Mouse (Mus musculus) liver, embryonic 14.5 days (tissue): ENCODE results near the gene Fcer1g. TPM values are rescaled to one million over a fixed set of nuclear protein-coding genes. Genes with fewer than 3 reads are reported as not detected.

Source experiments
- ATAC-seq: fragments of 200-750 bp; cut with Nextera tagmentation; 2 replicates; pipeline ENCODE4 v1.8.0; 2017; ENCODE audit warnings: moderate number of reproducible peaks, mild to moderate bottlenecking, moderate library complexity; ENCODE audit not compliant: insufficient read depth
- DNase-seq, 3 experiments: peaks; one replicate each; pipeline ENCODE4 v3.0.0-alpha.2; 2012 to 2013; ENCODE audit warnings: low read depth in 3 of 3, low spot score in 3 of 3
- H3K27ac ChIP-seq: fragments of 300-500 bp; sonication (generic); 2 replicates; pipeline ENCODE4 v1.5.1; 2014; ENCODE audit warnings: moderate library complexity, mild to moderate bottlenecking, control low read depth, inconsistent platforms
- H3K27me3 ChIP-seq: fragments of 300-500 bp; sonication (generic); 2 replicates; pipeline ENCODE4 v1.6.1; 2014; ENCODE audit warnings: mild to moderate bottlenecking, low read length, moderate library complexity; ENCODE audit not compliant: control insufficient read depth, insufficient read depth
- H3K36me3 ChIP-seq: fragments of 300-500 bp; sonication (generic); replicated peaks from 2 replicates; pipeline ENCODE4 v1.6.1; 2014; ENCODE audit warnings: low read depth; ENCODE audit not compliant: control insufficient read depth, insufficient read depth
- H3K4me1 ChIP-seq, 2 experiments: fragments of 200-500 bp in 1 of 2; fragments of 300-500 bp in 1 of 2; sonication (generic) in 1 of 2; replicated peaks; 2 replicates each; pipeline ENCODE4 v1.6.1; 2012 to 2014; ENCODE audit warnings: antibody characterized with exemption in 1 of 2, inconsistent platforms in 1 of 2, low read length in 1 of 2; ENCODE audit not compliant: control insufficient read depth in 2 of 2, insufficient read depth in 2 of 2
- H3K4me2 ChIP-seq: fragments of 300-500 bp; sonication (generic); 2 replicates; pipeline ENCODE4 v1.6.1; 2014; ENCODE audit warnings: low read depth, mild to moderate bottlenecking, control low read depth, moderate library complexity
- H3K4me3 ChIP-seq, 2 experiments: fragments of 200-500 bp in 1 of 2; fragments of 300-500 bp in 1 of 2; sonication (generic) in 1 of 2; 2 replicates each; pipeline ENCODE4 v1.5.1; 2012 to 2014; ENCODE audit warnings: low read depth in 2 of 2, low read length in 2 of 2, mild to moderate bottlenecking in 2 of 2, control low read depth in 1 of 2, inconsistent platforms in 1 of 2, moderate library complexity in 1 of 2; ENCODE audit not compliant: insufficient read depth in 1 of 2
- H3K9ac ChIP-seq: fragments of 300-500 bp; sonication (generic); replicated peaks from 2 replicates; pipeline ENCODE4 v1.6.1; 2014; ENCODE audit warnings: mild to moderate bottlenecking, control low read depth, moderate library complexity
- H3K9me3 ChIP-seq: fragments of 300-500 bp; sonication (generic); 2 replicates; pipeline ENCODE4 v1.6.1; 2016; ENCODE audit warnings: low read length, mixed read lengths; ENCODE audit not compliant: control insufficient read depth
- CTCF ChIP-seq: IDR thresholded peaks from 2 replicates; pipeline ENCODE4 v1.5.1; 2016; ENCODE audit warnings: antibody characterized with exemption, low read depth, control low read depth
- EP300 ChIP-seq: IDR thresholded peaks from 2 replicates; pipeline ENCODE4 v1.6.1; 2016; ENCODE audit warnings: antibody characterized with exemption, low read depth
- whole genome bisulfite sequencing: fragments of 180-500 bp; shearing (Covaris S2); extraction: QIAGEN DNeasy Blood & Tissue Kit; methylation state at CpG from one replicate; pipeline ENCODE4 v1.1.7; 2014; ENCODE audit not compliant: insufficient replicate concordance; 5-methylcytosine and 5-hydroxymethylcytosine counted together
- polyA plus RNA-seq, 2 experiments: library from polyadenylated mRNA; depleted of rRNA in 1 of 2; stranded (reverse) in 1 of 2; unstranded in 1 of 2; fragments of >200 nt; fragmentation: Nextera tagmentation in 1 of 2; extraction: Ambion mirVana in 1 of 2; gene quantifications; 2 replicates each; pipeline versions ENCODE4 v1.2.1 to v1.2.3; 2012 to 2014

The Fcer1g gene
- polyA plus RNA-seq, 2 experiments: 50.1 to 104 TPM

DNA sequence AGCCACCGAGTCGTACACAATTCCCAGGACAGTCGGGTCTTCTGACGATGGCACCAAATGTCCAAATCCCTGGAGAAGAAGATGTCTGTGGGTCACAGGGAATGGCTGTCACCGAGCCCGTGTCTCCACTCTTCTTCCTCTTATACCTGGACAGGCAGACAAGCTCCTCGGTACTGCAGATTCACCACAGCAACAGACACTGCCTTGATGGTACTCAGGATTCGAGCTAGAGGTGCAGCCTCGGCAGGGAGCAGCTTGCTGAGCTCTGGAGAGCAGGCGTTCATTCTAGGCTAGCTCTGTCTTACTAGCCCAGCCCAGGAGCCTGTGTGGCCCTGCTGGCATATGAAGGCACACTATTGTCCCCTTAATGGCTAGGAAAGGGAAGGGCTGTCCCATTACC is 43.6 kb upstream of the Fcer1g start:
- H3K4me1 ChIP-seq: peaks cover 8 to 11% of the 10 kb centered on the region in 2 experiments; a peak in 3 of 4 replicates
- ATAC-seq: no peak
- H3K4me3 ChIP-seq: peak overlapping the region; percentile 66 to 93; a peak in 3 of 4 replicates
- H3K27me3 ChIP-seq: no peaks in the 10 kb centered on the region
- WGBS: 87% methylated on average over 10 of the region's 10 CpGs
- H3K9ac ChIP-seq: peak overlapping the region; percentile 34
- H3K4me2 ChIP-seq: peak overlapping the region; percentile 95
- H3K36me3 ChIP-seq: peaks cover 70% of the 10 kb centered on the region
- TF ChIP-seq EP300: no peak
- TF ChIP-seq CTCF: no peak
- DNase-seq: no peak
- no peaks in the 10 kb centered on the region for H3K9me3 ChIP-seq
- peak overlapping the region; percentile 10; the same call in 1 of the 2 replicates for H3K27ac ChIP-seq

DNA sequence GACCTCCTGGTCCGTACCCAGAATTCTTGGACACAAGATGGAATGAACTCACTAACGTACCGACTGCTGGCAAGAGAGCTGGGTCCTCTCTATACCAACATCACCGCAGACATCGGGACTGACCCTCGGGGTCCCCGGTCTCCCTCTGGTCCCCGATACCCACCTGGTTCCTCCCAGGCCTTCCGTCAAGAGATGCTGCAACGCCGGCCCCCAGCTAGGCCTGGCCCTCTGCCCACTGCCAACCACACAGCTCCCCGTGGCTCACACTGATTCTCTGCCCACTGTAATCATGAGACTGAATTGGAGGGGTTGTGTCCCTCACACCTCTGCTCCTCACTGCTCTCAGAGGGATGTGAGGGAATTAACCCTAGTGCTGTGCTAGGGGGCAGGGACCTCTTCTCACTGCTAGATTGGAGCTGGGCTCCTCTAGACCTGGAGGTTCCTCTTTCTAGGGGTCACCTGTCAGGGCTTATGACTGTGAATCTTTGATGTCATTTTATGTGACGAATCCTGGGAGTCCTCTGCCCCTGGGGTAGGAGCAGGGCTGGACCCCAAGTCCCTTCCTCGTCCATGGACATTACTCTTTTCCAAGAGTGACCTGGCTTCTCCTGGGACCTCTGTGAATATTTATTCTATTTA is 42.1 kb upstream of the Fcer1g start:
- no peak; the same call in 1 of the 2 replicates for TF ChIP-seq CTCF
- no peak for TF ChIP-seq EP300
- Histone ChIP-seq H3K4me3 (no peak overlapping the region), H3K4me1 (peaks cover 11 to 15% of the 10 kb centered on the region in 2 experiments), H3K9me3 (no peaks in the 10 kb centered on the region), H3K4me2 (no peak overlapping the region), H3K36me3 (peaks cover 76% of the 10 kb centered on the region), H3K27me3 (no peaks in the 10 kb centered on the region), H3K9ac (no peak overlapping the region), H3K27ac (no peak overlapping the region)
- ATAC-seq: no peak
- WGBS: 90% methylated on average over 14 of the region's 14 CpGs
- DNase-seq: no peak

- no peak overlapping the region; the same call in 1 of the 2 replicates for H3K27ac ChIP-seq
- H3K9me3 ChIP-seq: no peaks in the 10 kb centered on the region
- H3K4me3 ChIP-seq: no peak overlapping the region
- peaks cover 16 to 18% of the 10 kb centered on the region in 2 experiments for H3K4me1 ChIP-seq
- no peak for TF ChIP-seq EP300
- no peak for TF ChIP-seq CTCF
- no peak for DNase-seq
- ATAC-seq: no peak
- no peak overlapping the region for H3K9ac ChIP-seq
- H3K36me3 ChIP-seq: peaks cover 76% of the 10 kb centered on the region
- WGBS: 87% methylated on average over 11 of the region's 11 CpGs
- H3K27me3 ChIP-seq: no peaks in the 10 kb centered on the region
- no peak overlapping the region for H3K4me2 ChIP-seq
These were observed 41.1 kb upstream of the Fcer1g start for GRCm38 (mm10) chr1:171275144-171275734.

DNA sequence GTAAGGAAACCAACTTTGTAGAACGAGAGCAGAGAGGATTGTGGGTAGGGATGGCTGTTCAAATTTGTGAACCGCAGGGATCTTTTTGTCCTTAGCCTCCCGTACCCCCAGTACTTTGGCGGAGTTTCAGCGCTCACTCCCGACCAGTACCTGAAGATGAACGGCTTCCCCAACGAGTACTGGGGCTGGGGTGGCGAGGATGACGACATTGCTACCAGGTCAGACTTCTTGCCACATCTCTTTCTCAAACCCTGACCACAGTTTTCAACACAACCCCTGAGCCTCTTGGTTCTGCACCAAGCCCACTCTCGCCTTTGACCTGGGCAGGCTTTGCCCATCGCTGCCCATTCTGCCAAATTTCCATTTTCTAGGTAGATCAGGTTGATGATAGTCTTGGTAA is 40.0 kb upstream of the Fcer1g start:
- no peak for TF ChIP-seq CTCF
- 0 out of 2 replicates have a peak, but pooled peaks have one; percentile 2 for TF ChIP-seq EP300
- no peak for DNase-seq
- peaks cover 68% of the 10 kb centered on the region for H3K36me3 ChIP-seq
- no peak overlapping the region for H3K4me3 ChIP-seq
- no peaks in the 10 kb centered on the region for H3K9me3 ChIP-seq
- 89% methylated on average over 12 of the region's 12 CpGs for WGBS
- H3K4me1 ChIP-seq: peaks cover 21 to 23% of the 10 kb centered on the region in 2 experiments
- ATAC-seq: no peak
- no peak overlapping the region for H3K4me2 ChIP-seq
- H3K27ac ChIP-seq: no peak overlapping the region
- no peak overlapping the region for H3K9ac ChIP-seq
- H3K27me3 ChIP-seq: no peaks in the 10 kb centered on the region

GRCm38 (mm10) chr1:171272086-171272485 is 37.9 kb upstream of the Fcer1g start:
- H3K4me3 ChIP-seq: peak overlapping the region in 1 of 2 experiments; percentile 67; a peak in 1 of 4 replicates
- H3K9ac ChIP-seq: no peak overlapping the region; the same call in 1 of the 2 replicates
- H3K27ac ChIP-seq: peak overlapping the region; percentile 1
- H3K4me2 ChIP-seq: peak overlapping the region; percentile 89
- peaks cover 17 to 19% of the 10 kb centered on the region in 2 experiments for H3K4me1 ChIP-seq
- H3K9me3 ChIP-seq: no peaks in the 10 kb centered on the region
- no peaks in the 10 kb centered on the region for H3K27me3 ChIP-seq
- DNase-seq (no peak), ATAC-seq (no peak)
- TF ChIP-seq EP300: no peak
- TF ChIP-seq CTCF: no peak
- H3K36me3 ChIP-seq: peaks cover 47% of the 10 kb centered on the region
- 55% methylated on average over 3 of the region's 3 CpGs for WGBS
